Mouse (Mus musculus) brain, embryonic 14.5 days (tissue): ENCODE data around the gene Slc25a43. TPM values are rescaled to one million over a fixed set of nuclear protein-coding genes. Genes with fewer than 3 reads are reported as not detected.

Source experiments
- DNase-seq: peaks from one replicate; pipeline ENCODE4 v3.0.0-alpha.2; 2011; ENCODE audit warnings: low read depth
- CTCF ChIP-seq: fragments of 200-500 bp; IDR thresholded peaks from 2 replicates; pipeline ENCODE4 v1.5.1; 2012; ENCODE audit warnings: inconsistent platforms, mild to moderate bottlenecking, moderate library complexity, borderline replicate concordance; ENCODE audit not compliant: insufficient read depth, insufficient read length; ENCODE audit errors: extremely low read depth
- POLR2A ChIP-seq: fragments of 200-500 bp; IDR thresholded peaks from 2 replicates; pipeline ENCODE4 v1.6.1; 2012; ENCODE audit warnings: mild to moderate bottlenecking, inconsistent platforms, borderline replicate concordance; ENCODE audit not compliant: poor library complexity, insufficient read depth, insufficient read length, severe bottlenecking; ENCODE audit errors: extremely low read depth
- polyA plus RNA-seq: library from polyadenylated mRNA; depleted of rRNA; stranded (reverse); fragments of >200 nt; gene quantifications from 2 replicates; pipeline ENCODE4 v1.2.3, GENCODE M21; 2012

Gene Slc25a43
- polyA plus RNA-seq, 1 experiment, result 0.89 TPM

- no peak for DNase-seq
Observed at GRCm38 (mm10) chrX:36758566-36758965, 15.1 kb downstream of the Slc25a43 start.

GRCm38 (mm10) chrX:36760946-36761635 lies 17.6 kb downstream of the Slc25a43 start:
- TF ChIP-seq POLR2A, result no peak
- peak; percentile 65; the same call in 1 of the 2 replicates for TF ChIP-seq CTCF
- peak; percentile 80 for DNase-seq

More at GRCm38 (mm10) chrX:36758566-36758965, 15.1 kb downstream of the Slc25a43 start:
- TF ChIP-seq CTCF, result no peak
- no peak for TF ChIP-seq POLR2A

GRCm38 (mm10) chrX:36762289-36762688 lies 18.8 kb downstream of the Slc25a43 start:
- no peak for DNase-seq
- TF ChIP-seq POLR2A (no peak), CTCF (no peak)

GRCm38 (mm10) chrX:36762894-36763293 lies 19.4 kb downstream of the Slc25a43 start:
- peak; percentile 32 for DNase-seq

GRCm38 (mm10) chrX:36763298-36763933 lies 20.0 kb downstream of the Slc25a43 start:
- DNase-seq, result peak; percentile 86

More at GRCm38 (mm10) chrX:36762894-36763293, 19.4 kb downstream of the Slc25a43 start:
- TF ChIP-seq CTCF (no peak), POLR2A (no peak)

GRCm38 (mm10) chrX:36763934-36764317 lies 20.5 kb downstream of the Slc25a43 start:
- no peak for TF ChIP-seq CTCF
- TF ChIP-seq POLR2A, result no peak
- no peak for DNase-seq

More at GRCm38 (mm10) chrX:36763298-36763933, 20.0 kb downstream of the Slc25a43 start:
- TF ChIP-seq CTCF, result no peak
- TF ChIP-seq POLR2A, result no peak

- TF ChIP-seq CTCF, result no peak
- DNase-seq, result no peak
Observed at GRCm38 (mm10) chrX:36767386-36767785, 23.9 kb downstream of the Slc25a43 start.

- no peak for DNase-seq
- no peak for TF ChIP-seq CTCF
- no peak for TF ChIP-seq POLR2A
Observed at GRCm38 (mm10) chrX:36772591-36772990, 29.1 kb downstream of the Slc25a43 start.

GRCm38 (mm10) chrX:36775520-36775919 lies 32.1 kb downstream of the Slc25a43 start:
- no peak for DNase-seq
- no peak for TF ChIP-seq CTCF
- TF ChIP-seq POLR2A, result no peak

GRCm38 (mm10) chrX:36777694-36778093 lies 34.2 kb downstream of the Slc25a43 start:
- DNase-seq, result no peak
- TF ChIP-seq POLR2A (no peak), CTCF (no peak)

GRCm38 (mm10) chrX:36789360-36789759 lies 45.9 kb downstream of the Slc25a43 start:
- DNase-seq, result no peak
- TF ChIP-seq CTCF (no peak), POLR2A (no peak)

GRCm38 (mm10) chrX:36794571-36794970 lies 51.1 kb downstream of the Slc25a43 start:
- DNase-seq, result no peak
- no peak for TF ChIP-seq CTCF
- TF ChIP-seq POLR2A, result no peak

GRCm38 (mm10) chrX:36795424-36796162 lies 52.1 kb downstream of the Slc25a43 start, which contains the start of gene Slc25a5:
TSS of gene Slc25a5 (plus strand) at chrX:36795651.
- peak; percentile 91 for DNase-seq
- TF ChIP-seq POLR2A (peak; percentile 39; the same call in 1 of the 2 replicates), CTCF (no peak)
